ENCODE assay signal across 21 mouse cellular contexts in the genomic region with DNA sequence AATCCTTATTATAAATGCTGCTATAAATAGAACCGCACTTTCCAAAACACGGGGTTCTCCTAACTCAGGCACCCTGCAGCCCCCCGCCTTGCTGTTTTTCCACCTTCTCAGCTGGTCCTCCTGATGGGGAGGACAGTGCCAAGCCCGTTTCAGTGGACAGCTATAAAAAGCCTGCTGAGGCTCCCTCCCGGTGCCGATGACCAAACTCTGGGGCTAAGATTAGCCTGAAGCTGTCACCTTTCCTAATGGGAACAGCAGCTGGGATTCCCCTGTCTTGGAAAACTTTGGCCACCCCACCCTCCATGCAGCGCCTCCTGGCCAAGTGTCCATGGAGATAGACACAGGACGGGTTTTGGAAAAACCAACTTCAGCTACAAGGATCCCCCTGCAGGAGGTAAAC.
DNase-seq lines count a peak whose midpoint lies in the region; ATAC-seq and TF ChIP-seq lines count a peak whose summit lies in the region.
"Had no signal": no experiment of that assay in that cellular context is flagged by ENCODE, and none has a peak within 500 bp of the region (broad histone marks: within the 10 kb centered on the region; RNA-seq: fewer than 3 reads in every experiment).

No protein-coding gene starts in this region.

- H3K4me2 ChIP-seq in heart, embryonic 16.5 days (ENCODE audit: low read depth, low read length), result 0 out of 2 replicates have a peak overlapping the region, but pooled peaks have one; percentile 4
- H3K4me2 ChIP-seq in myocyte (ENCODE audit: low read depth), result peak overlapping the region; percentile 77
- H3K4me2 ChIP-seq: hindbrain, embryonic 14.5 days; intestine, embryonic 15.5 days; liver, embryonic 15.5 days had no signal

- intact Hi-C loops in heart, adult 2 months (cut with DNase I), result loop anchor here (5.0 kb wide), 1 partner anchor 42 kb away; no protein-coding TSS in a partner anchor

- peak overlapping the region; percentile 70 for H3K27ac ChIP-seq in heart, adult 2 months
- H3K27ac ChIP-seq in heart, embryonic 16.5 days (ENCODE audit: low read length), result peak overlapping the region; percentile 61
- no peak overlapping the region for H3K27ac ChIP-seq in forebrain, embryonic 10.5 days
- H3K27ac ChIP-seq: hindbrain, embryonic 14.5 days; intestine, embryonic 15.5 days; liver, embryonic 15.5 days; stomach, postnatal 0 days had no signal

- no peak overlapping the region for H3K4me3 ChIP-seq in lung, adult 2 months (replicated peaks; ENCODE audit: extremely low read depth, low read depth, low read length)
- no peak overlapping the region for H3K4me3 ChIP-seq in heart, adult 2 months
- no peak overlapping the region for H3K4me3 ChIP-seq in heart, embryonic 16.5 days (ENCODE audit: low read length)
- no peak overlapping the region for H3K4me3 ChIP-seq in myocyte
- no peak overlapping the region for H3K4me3 ChIP-seq in forebrain, embryonic 10.5 days
- H3K4me3 ChIP-seq: intestine, embryonic 15.5 days; liver, embryonic 15.5 days had no signal

- 74% methylated on average over 8 of the region's 8 CpGs for WGBS in lung, adult 2 months
- WGBS in heart, adult 2 months, result 28% methylated on average over 8 of the region's 8 CpGs
- 46% methylated on average over 8 of the region's 8 CpGs for WGBS in heart, embryonic 16.5 days
- WGBS in forebrain, embryonic 10.5 days, result 88% methylated on average over 8 of the region's 8 CpGs

- H3K9ac ChIP-seq in heart, adult 2 months (ENCODE audit: low read depth, low read length), result peak overlapping the region; percentile 9; the same call in 1 of the 2 replicates
- H3K9ac ChIP-seq in heart, embryonic 16.5 days (ENCODE audit: low read length), result no peak overlapping the region
- H3K9ac ChIP-seq: hindbrain, embryonic 14.5 days; intestine, embryonic 15.5 days; liver, embryonic 15.5 days had no signal

- H3K79me2 ChIP-seq in heart, adult 2 months (replicated peaks; ENCODE audit: control insufficient read depth, insufficient read depth, low read length), result no peaks in the 10 kb centered on the region
- H3K79me2 ChIP-seq in myocyte (ENCODE audit: control insufficient read depth, insufficient read depth), result no peaks in the 10 kb centered on the region

- peak; percentile 66; the same call in 1 of the 2 replicates for TF ChIP-seq EP300 in heart, adult 2 months (IDR thresholded peaks at IDR 0.05; ENCODE audit: insufficient read depth, low read depth, low read length)

- peaks cover 2% of the 10 kb centered on the region; the same call in 1 of the 2 replicates for H3K36me3 ChIP-seq in heart, adult 2 months (ENCODE audit: control insufficient read depth, insufficient read depth, low read length)
- 0 out of 2 replicates have a peak, but pooled peaks cover 4% of the 10 kb centered on the region for H3K36me3 ChIP-seq in heart, embryonic 16.5 days (ENCODE audit: control insufficient read depth, insufficient read depth)
- no peaks in the 10 kb centered on the region for H3K36me3 ChIP-seq in myocyte (ENCODE audit: control insufficient read depth, insufficient read depth)
- no peaks in the 10 kb centered on the region for H3K36me3 ChIP-seq in forebrain, embryonic 10.5 days (replicated peaks)
- H3K36me3 ChIP-seq: intestine, embryonic 15.5 days; liver, embryonic 15.5 days had no signal

- TF ChIP-seq CTCF in lung, adult 2 months (IDR thresholded peaks at IDR 0.05; ENCODE audit: insufficient read depth, low read length), result no peak
- TF ChIP-seq CTCF in heart, adult 2 months (IDR thresholded peaks at IDR 0.05), result no peak

- no peaks in the 10 kb centered on the region for H3K4me1 ChIP-seq in lung, adult 2 months (ENCODE audit: control insufficient read depth, insufficient read depth, low read length)
- peaks cover 4% of the 10 kb centered on the region for H3K4me1 ChIP-seq in heart, adult 2 months (ENCODE audit: control insufficient read depth, insufficient read depth, low read length)
- peaks cover 12% of the 10 kb centered on the region for H3K4me1 ChIP-seq in heart, embryonic 16.5 days (ENCODE audit: control insufficient read depth, insufficient read depth, low read length)
- H3K4me1 ChIP-seq in forebrain, embryonic 10.5 days, result peaks cover 12% of the 10 kb centered on the region

- DNase-seq in lung, postnatal 10 days, result peak; percentile 16
- no peak for DNase-seq in lung, adult 2 months
- DNase-seq in heart, adult 2 months, result peak; percentile 57 to 77
- no peak for DNase-seq in kidney, postnatal 36 days
- no peak for DNase-seq in forebrain, embryonic 10.5 days (ENCODE audit: extremely low spot score, low spot score)
- DNase-seq: adrenal gland, postnatal 36 days; cerebellum, adult 18-20 months; cerebellum, postnatal 36 days; kidney, adult 9 months; kidney, postnatal 4 days; midbrain, embryonic 14.5 days; right cerebral cortex, postnatal 25 days had no signal

- H3K9me3 ChIP-seq in heart, embryonic 16.5 days (replicated peaks; ENCODE audit: control insufficient read depth, low read length), result no peaks in the 10 kb centered on the region
- no peaks in the 10 kb centered on the region for H3K9me3 ChIP-seq in forebrain, embryonic 10.5 days
- H3K9me3 ChIP-seq: intestine, embryonic 15.5 days; liver, embryonic 15.5 days had no signal

- no peak overlapping the region for H3ac ChIP-seq in myocyte (ENCODE audit: control insufficient read depth, insufficient read length)

- H3K27me3 ChIP-seq in heart, adult 2 months (ENCODE audit: control insufficient read depth, insufficient read depth, low read length), result no peaks in the 10 kb centered on the region
- H3K27me3 ChIP-seq in heart, embryonic 16.5 days (ENCODE audit: control insufficient read depth, insufficient read depth, low read length), result no peaks in the 10 kb centered on the region
- no peaks in the 10 kb centered on the region for H3K27me3 ChIP-seq in myocyte (ENCODE audit: control insufficient read depth, insufficient read depth, insufficient read length)
- peaks cover 10% of the 10 kb centered on the region for H3K27me3 ChIP-seq in forebrain, embryonic 10.5 days (ENCODE audit: poor library complexity, severe bottlenecking)
- H3K27me3 ChIP-seq: CH12.LX; intestine, embryonic 15.5 days had no signal

- no peak for TF ChIP-seq POLR2A in lung, adult 2 months (IDR thresholded peaks at IDR 0.05; ENCODE audit: borderline replicate concordance, extremely low read depth, low read depth, low read length)
- no peak for TF ChIP-seq POLR2A in heart, adult 2 months (IDR thresholded peaks at IDR 0.05; ENCODE audit: insufficient read depth, low read depth, low read length)
- TF ChIP-seq POLR2A in myocyte (IDR thresholded peaks at IDR 0.05; ENCODE audit: insufficient read length, low read depth), result no peak

- ATAC-seq in heart, embryonic 16.5 days (replicated peaks; ENCODE audit: extremely low read depth, insufficient read depth, low FRiP score), result peak; percentile 49; the same call in 1 of the 2 replicates
- no peak for ATAC-seq in cerebellum, adult (ENCODE audit: insufficient number of reproducible peaks, low FRiP score, low TSS enrichment)
- ATAC-seq: intestine, embryonic 15.5 days; lung, postnatal 0 days had no signal

TF ChIP-seq in myocyte, 11 proteins besides CTCF, POLR2A, EP300 and RAD21:
- TF ChIP-seq MYOG (IDR thresholded peaks at IDR 0.05; ENCODE audit: control insufficient read depth in 1 of 3, insufficient read depth in 1 of 3, insufficient read length in 2 of 3, low read depth in 2 of 3) (peak in 2 of 3 experiments; percentile 65 to 76), TCF3 (IDR thresholded peaks at IDR 0.05; ENCODE audit: insufficient read length, low read depth) (no peak), TCF12 (IDR thresholded peaks at IDR 0.05; ENCODE audit: insufficient read depth, poor library complexity, severe bottlenecking) (peak; percentile 74), MYOD1 (IDR thresholded peaks at IDR 0.05; ENCODE audit: control insufficient read depth in 1 of 3, insufficient read length in 2 of 3, low read depth in 2 of 3) (peak; percentile 54 to 86 (median 73)), MAX (IDR thresholded peaks at IDR 0.05; ENCODE audit: low read depth) (no peak)
TF ChIP-seq in myocyte: peak in this region for 3.

Comparison
In these comparisons a context has a peak if more than half of its experiments do, and no peak if none do; other contexts are left out.
1. DNase-seq: peak in lung, postnatal 10 days (single experiment) and heart, adult 2 months (2 of 2); none in lung, adult 2 months (single experiment), kidney, postnatal 36 days (0 of 2) and forebrain, embryonic 10.5 days (single experiment).